Mouse (Mus musculus): Measurements from ENCODE around the gene Cldn19.

Gene Cldn19

GRCm38 (mm10) chr4:119300761-119301160, 45.5 kb downstream of the Cldn19 start:
- no peak for DNase-seq (ENCODE audit: low read depth, low spot score)

DNA sequence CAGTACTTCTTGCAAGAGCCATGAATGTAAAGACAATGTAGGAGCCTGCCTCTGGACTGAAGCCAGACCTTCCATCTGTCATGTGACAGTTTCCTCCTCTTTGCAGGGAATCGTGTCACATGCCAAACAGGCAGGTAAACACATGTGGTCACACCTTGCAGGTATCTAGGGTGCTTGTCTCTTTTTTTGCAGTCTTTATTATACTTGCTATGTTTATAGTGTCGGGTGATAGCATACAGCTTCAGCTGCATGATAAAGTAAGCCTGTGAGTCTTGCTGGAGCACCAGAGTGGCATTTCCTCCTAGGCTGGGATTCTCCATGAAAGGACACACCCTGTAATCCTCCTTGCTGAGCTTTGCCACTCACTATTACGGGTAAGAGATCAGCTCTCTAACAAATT, 46.6 kb downstream of the Cldn19 start:
- DNase-seq (ENCODE audit: low read depth, low spot score): no peak

- DNase-seq (ENCODE audit: low read depth, low spot score): no peak
These were observed 48.1 kb downstream of the Cldn19 start for GRCm38 (mm10) chr4:119303291-119303690.

DNA sequence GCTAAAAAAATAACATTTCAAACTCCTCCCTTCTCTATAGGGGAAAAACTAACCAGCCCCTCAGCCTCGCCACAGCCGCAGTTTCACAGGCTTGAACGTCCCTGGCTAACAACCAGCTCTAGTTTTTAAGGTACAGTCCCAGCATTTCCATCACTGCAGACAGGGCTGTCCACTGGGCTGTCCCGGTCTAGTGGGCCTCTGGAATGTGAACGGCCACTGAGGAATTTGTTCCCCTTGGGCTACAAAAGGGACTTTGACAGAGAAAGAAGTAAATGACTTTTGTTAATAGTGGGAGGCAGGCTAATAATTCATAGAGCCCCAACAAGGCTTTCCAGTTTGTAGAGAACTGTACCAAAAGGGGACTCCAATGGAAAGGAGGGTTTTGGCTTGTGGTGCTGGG, 50.2 kb downstream of the Cldn19 start:
- DNase-seq (ENCODE audit: low read depth, low spot score): no peak

Measured in WW6 (cell line).